Mouse (Mus musculus): ENCODE data around the gene Tor1aip1. TPM values are rescaled to one million over a fixed set of nuclear protein-coding genes. Genes with fewer than 3 reads are reported as not detected.

The Tor1aip1 gene
- polyA plus RNA-seq, 1 experiment = 11.9 TPM

DNA sequence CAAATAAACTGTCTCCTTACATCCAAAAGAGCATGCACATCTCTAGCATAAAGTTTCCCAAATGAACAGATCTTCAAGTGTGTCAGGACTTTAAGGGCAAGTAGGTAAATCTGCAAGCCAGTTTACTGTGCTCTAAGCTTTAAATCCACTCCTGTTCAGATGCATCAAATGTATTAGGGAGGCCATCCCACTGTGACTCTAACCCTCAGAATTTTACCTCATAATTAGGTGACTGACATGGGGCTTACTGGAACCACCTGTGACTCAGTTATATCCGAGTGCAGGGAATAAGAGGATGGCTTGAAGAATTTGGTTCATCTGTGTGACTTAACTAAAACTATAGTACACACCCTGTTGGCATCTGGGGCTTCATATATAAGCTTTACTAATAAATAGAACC is 1.6 kb downstream of the Tor1aip1 start:
- no peak overlapping the region for H3K4me3 ChIP-seq (ENCODE audit: low read depth, low read length)
- H3K27ac ChIP-seq (ENCODE audit: insufficient read depth, low read depth, low read length) = no peak overlapping the region; the same call in 1 of the 2 replicates
- no peaks in the 10 kb centered on the region for H3K4me1 ChIP-seq (ENCODE audit: control insufficient read depth, insufficient read depth, insufficient read length, low read length)
- peaks cover 27% of the 10 kb centered on the region for H3K36me3 ChIP-seq (ENCODE audit: control insufficient read depth, insufficient read depth, low read length)
- H3K27me3 ChIP-seq (ENCODE audit: control insufficient read depth, insufficient read depth, low read length) = no peaks in the 10 kb centered on the region
- WGBS = 13% methylated on average over 1 of the region's 1 CpGs
- TF ChIP-seq CTCF (IDR thresholded peaks at IDR 0.05; ENCODE audit: extremely low read depth, insufficient read length, insufficient replicate concordance, low read depth, low read length) = no peak
- no peak for TF ChIP-seq POLR2A (IDR thresholded peaks at IDR 0.05; ENCODE audit: low read depth, low read length)

DNA sequence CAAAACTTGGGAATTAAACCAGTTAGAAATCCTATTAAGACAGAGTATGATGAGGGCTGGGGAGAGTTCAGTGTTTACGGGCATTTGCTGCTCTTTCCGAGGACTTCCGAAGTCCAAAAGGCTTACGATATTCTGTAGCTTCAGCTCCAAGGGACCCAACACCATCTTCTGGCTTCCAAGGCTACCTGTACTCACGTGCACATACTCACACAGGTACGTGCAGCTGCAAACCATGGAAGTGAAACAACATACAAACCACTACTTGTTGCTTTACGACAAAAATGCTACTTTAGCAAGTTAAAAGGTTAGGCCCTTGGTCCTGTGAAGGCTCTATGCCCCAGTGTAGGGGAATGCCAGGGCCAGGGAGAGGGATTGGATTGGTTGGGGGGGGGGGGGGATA is 2.4 kb downstream of the Tor1aip1 start:
- H3K4me1 ChIP-seq (ENCODE audit: control insufficient read depth, insufficient read depth, insufficient read length, low read length) = no peaks in the 10 kb centered on the region
- 90% methylated on average over 7 of the region's 7 CpGs for WGBS
- H3K27ac ChIP-seq (ENCODE audit: insufficient read depth, low read depth, low read length) = no peak overlapping the region
- no peak for TF ChIP-seq POLR2A (IDR thresholded peaks at IDR 0.05; ENCODE audit: low read depth, low read length)
- TF ChIP-seq CTCF (IDR thresholded peaks at IDR 0.05; ENCODE audit: extremely low read depth, insufficient read length, insufficient replicate concordance, low read depth, low read length) = no peak
- H3K4me3 ChIP-seq (ENCODE audit: low read depth, low read length) = no peak overlapping the region
- H3K36me3 ChIP-seq (ENCODE audit: control insufficient read depth, insufficient read depth, low read length) = peaks cover 33% of the 10 kb centered on the region
- H3K27me3 ChIP-seq (ENCODE audit: control insufficient read depth, insufficient read depth, low read length) = no peaks in the 10 kb centered on the region

- peaks cover 3% of the 10 kb centered on the region; the same call in 1 of the 2 replicates for H3K4me1 ChIP-seq (ENCODE audit: control insufficient read depth, insufficient read depth, insufficient read length, low read length)
- no peak for TF ChIP-seq POLR2A (IDR thresholded peaks at IDR 0.05; ENCODE audit: low read depth, low read length)
- no peak for TF ChIP-seq CTCF (IDR thresholded peaks at IDR 0.05; ENCODE audit: extremely low read depth, insufficient read length, insufficient replicate concordance, low read depth, low read length)
- H3K27ac ChIP-seq (ENCODE audit: insufficient read depth, low read depth, low read length) = peak overlapping the region; percentile 37
- WGBS = 88% methylated on average over 4 of the region's 4 CpGs
- H3K36me3 ChIP-seq (ENCODE audit: control insufficient read depth, insufficient read depth, low read length) = peaks cover 51% of the 10 kb centered on the region
- H3K27me3 ChIP-seq (ENCODE audit: control insufficient read depth, insufficient read depth, low read length) = no peaks in the 10 kb centered on the region
- H3K4me3 ChIP-seq (ENCODE audit: low read depth, low read length) = no peak overlapping the region
Observed at GRCm38 (mm10) chr1:156028340-156028975, 7.8 kb downstream of the Tor1aip1 start.

DNA sequence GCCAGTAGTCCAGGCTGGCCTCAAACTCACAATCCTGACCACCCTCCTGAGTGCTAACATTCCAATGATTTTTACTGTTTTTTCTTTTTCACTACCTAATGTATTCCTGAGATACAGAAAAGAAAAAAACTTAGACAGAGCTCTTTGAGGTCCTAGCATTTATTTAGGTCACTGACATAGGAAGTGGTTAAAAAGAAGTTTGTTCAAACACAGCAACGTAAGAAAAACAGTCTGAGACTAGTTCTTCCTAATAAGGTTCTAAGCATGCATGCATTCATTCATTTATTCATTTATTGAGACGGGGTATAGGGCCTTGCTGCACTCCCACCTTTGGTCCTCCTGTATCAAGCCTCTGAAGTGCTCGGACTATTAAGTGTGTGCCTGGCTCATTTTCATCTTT is 8.4 kb downstream of the Tor1aip1 start:
- WGBS = 87% methylated on average over 3 of the region's 3 CpGs
- Histone ChIP-seq H3K27ac (ENCODE audit: insufficient read depth, low read depth, low read length) (peak overlapping the region; percentile 37), H3K27me3 (ENCODE audit: control insufficient read depth, insufficient read depth, low read length) (no peaks in the 10 kb centered on the region), H3K4me3 (ENCODE audit: low read depth, low read length) (no peak overlapping the region), H3K36me3 (ENCODE audit: control insufficient read depth, insufficient read depth, low read length) (peaks cover 48% of the 10 kb centered on the region), H3K4me1 (ENCODE audit: control insufficient read depth, insufficient read depth, insufficient read length, low read length) (peaks cover 3% of the 10 kb centered on the region; the same call in 1 of the 2 replicates)
- no peak for TF ChIP-seq CTCF (IDR thresholded peaks at IDR 0.05; ENCODE audit: extremely low read depth, insufficient read length, insufficient replicate concordance, low read depth, low read length)
- no peak for TF ChIP-seq POLR2A (IDR thresholded peaks at IDR 0.05; ENCODE audit: low read depth, low read length)

GRCm38 (mm10) chr1:156024831-156025503 is 11.3 kb downstream of the Tor1aip1 start:
- H3K27ac ChIP-seq (ENCODE audit: insufficient read depth, low read depth, low read length) = no peak overlapping the region
- 81% methylated on average over 8 of the region's 8 CpGs for WGBS
- peaks cover 50% of the 10 kb centered on the region for H3K36me3 ChIP-seq (ENCODE audit: control insufficient read depth, insufficient read depth, low read length)
- H3K4me3 ChIP-seq (ENCODE audit: low read depth, low read length) = no peak overlapping the region
- no peaks in the 10 kb centered on the region for H3K27me3 ChIP-seq (ENCODE audit: control insufficient read depth, insufficient read depth, low read length)
- no peak for TF ChIP-seq CTCF (IDR thresholded peaks at IDR 0.05; ENCODE audit: extremely low read depth, insufficient read length, insufficient replicate concordance, low read depth, low read length)
- TF ChIP-seq POLR2A (IDR thresholded peaks at IDR 0.05; ENCODE audit: low read depth, low read length) = no peak
- peaks cover 3% of the 10 kb centered on the region; the same call in 1 of the 2 replicates for H3K4me1 ChIP-seq (ENCODE audit: control insufficient read depth, insufficient read depth, insufficient read length, low read length)

- 90% methylated on average over 1 of the region's 1 CpGs for WGBS
- H3K4me1 ChIP-seq (ENCODE audit: control insufficient read depth, insufficient read depth, insufficient read length, low read length) = peaks cover 3% of the 10 kb centered on the region; the same call in 1 of the 2 replicates
- TF ChIP-seq CTCF (IDR thresholded peaks at IDR 0.05; ENCODE audit: extremely low read depth, insufficient read length, insufficient replicate concordance, low read depth, low read length) = no peak
- no peak for TF ChIP-seq POLR2A (IDR thresholded peaks at IDR 0.05; ENCODE audit: low read depth, low read length)
- H3K36me3 ChIP-seq (ENCODE audit: control insufficient read depth, insufficient read depth, low read length) = peaks cover 55% of the 10 kb centered on the region
- H3K27me3 ChIP-seq (ENCODE audit: control insufficient read depth, insufficient read depth, low read length) = no peaks in the 10 kb centered on the region
- no peak overlapping the region for H3K4me3 ChIP-seq (ENCODE audit: low read depth, low read length)
- H3K27ac ChIP-seq (ENCODE audit: insufficient read depth, low read depth, low read length) = no peak overlapping the region
Observed at GRCm38 (mm10) chr1:156020402-156020801, 15.9 kb downstream of the Tor1aip1 start.

DNA sequence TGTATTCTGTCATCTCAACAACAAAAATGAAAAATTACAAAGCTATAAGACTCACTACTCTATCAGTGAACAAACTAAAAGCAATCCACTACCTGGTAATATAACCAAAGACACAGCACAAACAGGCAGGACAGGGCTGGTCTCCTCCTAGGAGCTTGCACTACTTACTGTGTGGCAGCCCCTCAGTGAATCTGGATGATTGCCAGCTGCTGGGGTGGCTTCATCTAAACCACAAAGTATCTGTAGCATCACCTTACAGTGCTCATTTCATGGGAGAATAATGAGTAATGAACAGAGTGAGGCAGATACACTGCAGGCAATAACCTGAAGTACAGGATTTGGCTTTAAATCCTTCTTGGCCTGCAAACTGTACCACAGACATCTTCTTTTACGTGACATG is 16.5 kb downstream of the Tor1aip1 start:
- H3K4me3 ChIP-seq (ENCODE audit: low read depth, low read length) = no peak overlapping the region
- H3K27me3 ChIP-seq (ENCODE audit: control insufficient read depth, insufficient read depth, low read length) = no peaks in the 10 kb centered on the region
- peaks cover 55% of the 10 kb centered on the region for H3K36me3 ChIP-seq (ENCODE audit: control insufficient read depth, insufficient read depth, low read length)
- 92% methylated on average over 1 of the region's 1 CpGs for WGBS
- no peak overlapping the region for H3K27ac ChIP-seq (ENCODE audit: insufficient read depth, low read depth, low read length)
- no peaks in the 10 kb centered on the region; the same call in 1 of the 2 replicates for H3K4me1 ChIP-seq (ENCODE audit: control insufficient read depth, insufficient read depth, insufficient read length, low read length)
- no peak for TF ChIP-seq CTCF (IDR thresholded peaks at IDR 0.05; ENCODE audit: extremely low read depth, insufficient read length, insufficient replicate concordance, low read depth, low read length)
- no peak for TF ChIP-seq POLR2A (IDR thresholded peaks at IDR 0.05; ENCODE audit: low read depth, low read length)
